In the genomic region with DNA sequence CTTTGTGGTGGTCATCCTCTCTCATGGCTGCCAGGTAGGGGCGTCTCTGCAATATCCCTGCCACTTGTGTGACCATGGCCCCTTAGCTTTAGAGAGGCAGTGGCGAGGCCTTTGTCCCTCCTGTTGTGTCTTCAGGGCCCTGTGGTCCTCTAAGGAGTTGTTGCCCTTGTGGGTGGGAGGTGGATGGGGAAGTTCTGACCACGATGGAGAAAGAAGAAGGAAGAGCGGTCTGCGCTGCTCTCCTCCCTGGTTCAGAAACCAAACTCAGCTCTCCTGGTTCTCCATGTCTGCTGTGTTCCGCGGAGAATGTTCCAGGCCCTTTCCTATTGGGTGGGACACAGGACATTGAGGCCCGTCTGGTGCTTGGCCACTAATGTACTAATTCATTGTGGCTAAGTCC, we compare ENCODE assay signal across 11 mouse cellular contexts. TPM values are rescaled to one million over a fixed set of nuclear protein-coding genes. Genes with fewer than 3 reads are reported as not detected.
"Had no signal": no experiment of that assay in that cellular context is flagged by ENCODE, and none has a peak within 500 bp of the region (broad histone marks: within the 10 kb centered on the region; RNA-seq: fewer than 3 reads in every experiment).

No protein-coding gene starts in this region.

- DNase-seq: retina, postnatal 1 day; right cerebral cortex, adult 18-20 months; right cerebral cortex, postnatal 14 days; right cerebral cortex, postnatal 25 days; right cerebral cortex, postnatal 4 days; spleen, adult 18-20 months; thymus, adult 18-20 months; thymus, adult 2 months; thymus, postnatal 25 days; thymus, postnatal 36 days had no signal

RNA-seq across cellular contexts. Expression of gene Cela2a, which starts 20.1 kb away (rescaled TPM):
- total RNA-seq: neutrophil, adult 5-6 weeks had no signal

RNA-seq across cellular contexts. Expression of gene Ctrc, which starts 40.3 kb away (rescaled TPM):
- total RNA-seq: neutrophil, adult 5-6 weeks had no signal

RNA-seq across cellular contexts. Expression of gene Agmat, which starts 59.4 kb away (rescaled TPM):
- total RNA-seq: neutrophil, adult 5-6 weeks had no signal
